Mouse (Mus musculus): ENCODE measurements at regions not wholly inside any gene's neighbourhood (a gene's known extent, or its start where the extent isn't known, plus 50 kb on each side); places are given as distances from the start of the nearest gene placed in this dataset.

DNA sequence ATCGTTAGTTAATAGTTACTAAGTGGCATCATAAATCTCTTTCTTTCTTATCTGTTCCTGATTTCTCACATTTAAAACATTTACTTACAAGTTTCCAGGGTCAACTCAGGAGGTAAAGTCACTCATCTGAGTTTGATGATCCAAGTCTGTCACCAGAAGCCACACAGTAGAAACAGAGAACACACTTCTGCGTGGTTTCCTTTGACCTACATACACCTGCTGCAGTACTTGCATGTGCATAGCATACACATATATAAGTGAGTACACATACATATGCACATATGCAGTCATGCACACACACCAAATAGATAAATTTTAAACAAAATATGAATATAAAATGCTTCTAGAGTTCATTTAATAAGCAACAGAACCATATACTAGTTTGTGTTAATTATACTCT lies 306.5 kb upstream of the Robo2 start:
- Histone ChIP-seq H3K36me3 (ENCODE audit: insufficient read depth, low read length) (no peaks in the 10 kb centered on the region), H3K4me1 (ENCODE audit: insufficient read depth, low read depth, low read length) (no peaks in the 10 kb centered on the region), H3K4me3 (ENCODE audit: low read depth, low read length) (no peak overlapping the region), H3K9ac (replicated peaks; ENCODE audit: low read depth) (no peak overlapping the region), H3K9me3 (ENCODE audit: low read length) (no peaks in the 10 kb centered on the region), H3K4me2 (replicated peaks; ENCODE audit: low read depth, low read length) (no peak overlapping the region), H3K27me3 (replicated peaks; ENCODE audit: insufficient read depth, low read length) (no peaks in the 10 kb centered on the region), H3K27ac (ENCODE audit: low read length) (no peak overlapping the region)
- TF ChIP-seq EP300 (IDR thresholded peaks at IDR 0.05): no peak
- no peak for TF ChIP-seq CTCF (IDR thresholded peaks at IDR 0.05)
- no peak for ATAC-seq
- DNase-seq (ENCODE audit: low spot score): no peak
- WGBS: 60% methylated on average over 2 of the region's 2 CpGs

DNA sequence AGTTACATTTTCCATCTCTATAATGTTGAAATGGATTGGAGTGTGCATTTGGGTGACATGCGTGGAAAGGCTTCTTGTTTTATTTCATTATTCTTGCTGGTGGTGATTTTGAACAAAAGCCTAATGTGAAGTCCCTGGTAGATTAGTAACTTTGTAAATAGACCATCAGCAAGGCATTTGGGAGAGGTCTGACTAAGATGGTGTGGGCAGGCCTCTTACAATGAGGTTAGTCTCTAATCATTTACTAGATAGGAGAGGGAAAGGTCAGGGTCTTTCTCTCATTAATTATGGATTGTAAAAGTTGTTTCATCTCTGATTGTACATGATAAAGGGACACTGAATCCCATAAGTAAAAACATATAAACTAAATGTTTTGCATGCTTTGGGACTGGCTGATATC lies 306.0 kb upstream of the Robo2 start:
- ATAC-seq (no peak), DNase-seq (ENCODE audit: low spot score) (no peak)
- no peaks in the 10 kb centered on the region for H3K36me3 ChIP-seq (ENCODE audit: insufficient read depth, low read length)
- no peaks in the 10 kb centered on the region for H3K4me1 ChIP-seq (ENCODE audit: insufficient read depth, low read depth, low read length)
- H3K9me3 ChIP-seq (ENCODE audit: low read length): no peaks in the 10 kb centered on the region
- H3K27me3 ChIP-seq (replicated peaks; ENCODE audit: insufficient read depth, low read length): no peaks in the 10 kb centered on the region
- no peak overlapping the region for H3K4me3 ChIP-seq (ENCODE audit: low read depth, low read length)
- H3K9ac ChIP-seq (replicated peaks; ENCODE audit: low read depth): no peak overlapping the region
- TF ChIP-seq CTCF (IDR thresholded peaks at IDR 0.05): no peak
- WGBS: 69% methylated on average over 1 of the region's 1 CpGs
- H3K27ac ChIP-seq (ENCODE audit: low read length): no peak overlapping the region
- H3K4me2 ChIP-seq (replicated peaks; ENCODE audit: low read depth, low read length): no peak overlapping the region

DNA sequence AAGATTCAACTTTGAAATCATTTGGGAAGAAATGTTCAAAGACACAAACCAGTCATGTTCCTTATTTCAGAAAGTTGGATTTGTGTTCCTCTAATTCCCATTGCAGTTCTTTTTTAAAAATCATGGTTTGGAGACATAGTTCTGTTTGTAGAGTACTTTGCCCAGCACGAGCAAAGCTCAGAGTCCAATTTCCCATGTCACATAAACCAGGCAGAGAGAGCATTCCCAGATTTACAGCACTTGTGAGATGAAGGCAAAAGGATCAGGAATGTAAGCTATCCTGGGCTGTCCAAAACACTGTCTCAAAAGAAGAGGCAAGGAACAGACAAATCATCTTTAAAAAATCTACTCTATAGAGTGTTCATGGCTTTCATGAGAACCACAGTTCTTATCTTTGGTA lies 303.3 kb upstream of the Robo2 start:
- Histone ChIP-seq H3K27ac (ENCODE audit: low read length) (no peak overlapping the region), H3K36me3 (ENCODE audit: insufficient read depth, low read length) (no peaks in the 10 kb centered on the region), H3K9ac (replicated peaks; ENCODE audit: low read depth) (no peak overlapping the region), H3K4me2 (replicated peaks; ENCODE audit: low read depth, low read length) (no peak overlapping the region), H3K4me1 (ENCODE audit: insufficient read depth, low read depth, low read length) (no peaks in the 10 kb centered on the region), H3K4me3 (ENCODE audit: low read depth, low read length) (no peak overlapping the region), H3K9me3 (ENCODE audit: low read length) (no peaks in the 10 kb centered on the region), H3K27me3 (replicated peaks; ENCODE audit: insufficient read depth, low read length) (no peaks in the 10 kb centered on the region)
- WGBS: 53% methylated on average over 1 of the region's 1 CpGs
- DNase-seq (ENCODE audit: low spot score) (no peak), ATAC-seq (no peak)
- no peak for TF ChIP-seq CTCF (IDR thresholded peaks at IDR 0.05)

DNA sequence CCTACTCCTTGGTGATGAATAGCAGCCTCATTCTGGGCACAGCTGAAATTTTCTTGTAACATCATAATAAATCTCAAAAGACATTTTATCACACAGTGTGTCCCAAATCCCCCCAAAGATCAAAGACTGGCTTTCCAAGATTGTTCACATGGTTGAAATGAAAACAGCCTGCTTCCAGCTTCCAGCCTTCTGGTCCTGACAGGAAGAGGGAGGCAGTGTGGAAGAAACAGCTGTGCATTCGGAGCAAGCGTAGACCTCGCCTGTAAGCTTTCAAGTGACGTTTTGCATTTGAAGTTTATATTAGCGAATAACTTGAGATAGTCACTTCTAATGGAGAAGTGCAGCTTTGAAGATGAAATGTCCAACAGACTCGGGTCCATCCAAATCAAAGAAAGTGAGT lies 300.9 kb upstream of the Robo2 start:
- Histone ChIP-seq H3K4me2 (replicated peaks; ENCODE audit: low read depth, low read length) (no peak overlapping the region), H3K36me3 (ENCODE audit: insufficient read depth, low read length) (no peaks in the 10 kb centered on the region), H3K27me3 (replicated peaks; ENCODE audit: insufficient read depth, low read length) (no peaks in the 10 kb centered on the region), H3K4me3 (ENCODE audit: low read depth, low read length) (no peak overlapping the region), H3K27ac (ENCODE audit: low read length) (no peak overlapping the region), H3K4me1 (ENCODE audit: insufficient read depth, low read depth, low read length) (no peaks in the 10 kb centered on the region), H3K9me3 (ENCODE audit: low read length) (no peaks in the 10 kb centered on the region), H3K9ac (replicated peaks; ENCODE audit: low read depth) (no peak overlapping the region)
- DNase-seq (ENCODE audit: low spot score): no peak
- TF ChIP-seq CTCF (IDR thresholded peaks at IDR 0.05) (no peak), EP300 (IDR thresholded peaks at IDR 0.05) (no peak)
- no peak for ATAC-seq
- WGBS: 27% methylated on average over 6 of the region's 6 CpGs

DNA sequence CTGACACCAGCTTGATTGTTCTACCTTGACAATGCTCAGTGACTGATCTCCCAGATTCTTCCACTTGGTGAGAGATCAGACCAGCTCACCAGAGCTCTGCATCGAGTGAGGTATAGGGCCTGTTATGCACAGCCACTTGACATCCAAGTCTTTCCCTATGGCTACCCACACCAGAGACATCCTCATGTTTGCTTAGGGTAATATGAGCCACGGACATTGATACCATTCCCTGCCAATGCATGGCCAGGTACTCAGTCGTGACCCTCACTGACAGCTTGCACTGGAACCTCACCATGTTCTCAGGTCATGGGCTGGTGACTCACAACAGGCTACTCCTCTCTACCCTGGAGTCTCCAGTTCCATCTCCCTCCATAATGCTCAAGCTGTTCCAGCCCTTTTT lies 290.4 kb upstream of the Robo2 start:
- DNase-seq (ENCODE audit: low spot score) (no peak), ATAC-seq (no peak)
- 46% methylated on average over 3 of the region's 3 CpGs for WGBS
- no peak for TF ChIP-seq EP300 (IDR thresholded peaks at IDR 0.05)
- TF ChIP-seq CTCF (IDR thresholded peaks at IDR 0.05): no peak
- Histone ChIP-seq H3K4me3 (ENCODE audit: low read depth, low read length) (no peak overlapping the region), H3K27me3 (replicated peaks; ENCODE audit: insufficient read depth, low read length) (no peaks in the 10 kb centered on the region), H3K4me1 (ENCODE audit: insufficient read depth, low read depth, low read length) (no peaks in the 10 kb centered on the region), H3K9me3 (ENCODE audit: low read length) (no peaks in the 10 kb centered on the region), H3K27ac (ENCODE audit: low read length) (no peak overlapping the region), H3K4me2 (replicated peaks; ENCODE audit: low read depth, low read length) (no peak overlapping the region), H3K36me3 (ENCODE audit: insufficient read depth, low read length) (no peaks in the 10 kb centered on the region), H3K9ac (replicated peaks; ENCODE audit: low read depth) (no peak overlapping the region)

DNA sequence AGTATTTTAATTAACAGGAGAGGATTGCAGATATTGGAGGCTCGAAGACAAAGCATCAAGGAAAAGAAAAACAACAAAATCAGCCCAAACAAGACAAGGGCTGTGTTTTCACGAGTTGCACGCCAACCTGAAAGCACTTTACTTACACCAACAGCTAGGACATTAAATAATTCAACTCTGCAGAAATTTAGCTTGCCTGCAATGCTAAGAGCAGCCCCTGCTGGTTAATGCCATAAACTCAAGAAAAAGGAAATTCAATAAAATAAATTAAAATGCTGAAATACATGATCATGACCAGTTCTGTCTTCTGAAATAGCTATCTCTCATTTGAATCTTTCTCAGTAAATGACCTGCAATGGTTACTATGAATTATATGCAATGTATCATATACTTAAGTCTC lies 271.7 kb upstream of the Robo2 start:
- H3K36me3 ChIP-seq (ENCODE audit: insufficient read depth, low read length): no peaks in the 10 kb centered on the region
- 30% methylated on average over 3 of the region's 3 CpGs for WGBS
- no peaks in the 10 kb centered on the region for H3K9me3 ChIP-seq (ENCODE audit: low read length)
- H3K4me3 ChIP-seq (ENCODE audit: low read depth, low read length): no peak overlapping the region
- ATAC-seq: no peak
- TF ChIP-seq EP300 (IDR thresholded peaks at IDR 0.05) (no peak), CTCF (IDR thresholded peaks at IDR 0.05) (peak; percentile 61)
- H3K4me1 ChIP-seq (ENCODE audit: insufficient read depth, low read depth, low read length): no peaks in the 10 kb centered on the region
- peak; percentile 25 for DNase-seq (ENCODE audit: low spot score)
- no peak overlapping the region for H3K9ac ChIP-seq (replicated peaks; ENCODE audit: low read depth)
- no peak overlapping the region for H3K4me2 ChIP-seq (replicated peaks; ENCODE audit: low read depth, low read length)
- no peaks in the 10 kb centered on the region for H3K27me3 ChIP-seq (replicated peaks; ENCODE audit: insufficient read depth, low read length)
- no peak overlapping the region for H3K27ac ChIP-seq (ENCODE audit: low read length)

DNA sequence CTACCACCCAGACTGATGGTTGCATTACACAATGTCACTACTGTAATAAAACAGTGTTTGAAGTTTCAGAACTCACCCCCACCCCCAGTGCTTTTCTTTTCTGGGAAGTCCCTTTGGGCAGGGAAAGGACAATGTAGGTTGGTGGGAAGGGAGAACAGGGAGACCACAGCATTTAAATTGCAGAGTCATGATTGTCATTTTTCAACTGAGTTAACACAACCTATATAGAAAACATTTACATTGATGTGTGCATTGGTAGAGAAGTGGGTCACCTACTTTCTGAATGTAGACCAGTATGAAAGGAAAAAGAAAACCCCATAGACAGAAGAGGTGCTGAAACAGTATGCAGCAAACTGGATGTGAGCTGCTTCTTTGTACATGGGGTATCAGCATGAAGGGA lies 264.0 kb upstream of the Robo2 start:
- no peaks in the 10 kb centered on the region for H3K4me1 ChIP-seq (ENCODE audit: insufficient read depth, low read depth, low read length)
- ATAC-seq: no peak
- H3K9ac ChIP-seq (replicated peaks; ENCODE audit: low read depth): no peak overlapping the region
- no peak overlapping the region for H3K4me2 ChIP-seq (replicated peaks; ENCODE audit: low read depth, low read length)
- no peaks in the 10 kb centered on the region for H3K27me3 ChIP-seq (replicated peaks; ENCODE audit: insufficient read depth, low read length)
- H3K9me3 ChIP-seq (ENCODE audit: low read length): no peaks in the 10 kb centered on the region
- DNase-seq (ENCODE audit: low spot score): no peak
- no peaks in the 10 kb centered on the region for H3K36me3 ChIP-seq (ENCODE audit: insufficient read depth, low read length)
- no peak overlapping the region for H3K27ac ChIP-seq (ENCODE audit: low read length)
- TF ChIP-seq EP300 (IDR thresholded peaks at IDR 0.05): no peak
- TF ChIP-seq CTCF (IDR thresholded peaks at IDR 0.05): no peak
- no peak overlapping the region for H3K4me3 ChIP-seq (ENCODE audit: low read depth, low read length)
